Mouse (Mus musculus) testis, adult 2 months (tissue): ENCODE measurements around the gene Gm7945.
"Not testable (repeated sequence)": the region's sequence is repeated elsewhere in the genome, so short reads cannot be mapped to it uniquely, and the experiment has no call there.

Experiments
- CTCF ChIP-seq: fragments of 200-500 bp; IDR thresholded peaks from 2 replicates; pipeline ENCODE4 v1.5.1; 2012; ENCODE audit warnings: low read depth, mild to moderate bottlenecking, inconsistent platforms, low read length, moderate library complexity; ENCODE audit not compliant: control insufficient read depth, insufficient read depth, insufficient replicate concordance
- POLR2A ChIP-seq: fragments of 200-500 bp; IDR thresholded peaks from 2 replicates; pipeline ENCODE4 v1.6.1; 2012; ENCODE audit warnings: low read depth, mild to moderate bottlenecking, inconsistent platforms, low read length, moderate library complexity; ENCODE audit not compliant: control insufficient read depth

DNA sequence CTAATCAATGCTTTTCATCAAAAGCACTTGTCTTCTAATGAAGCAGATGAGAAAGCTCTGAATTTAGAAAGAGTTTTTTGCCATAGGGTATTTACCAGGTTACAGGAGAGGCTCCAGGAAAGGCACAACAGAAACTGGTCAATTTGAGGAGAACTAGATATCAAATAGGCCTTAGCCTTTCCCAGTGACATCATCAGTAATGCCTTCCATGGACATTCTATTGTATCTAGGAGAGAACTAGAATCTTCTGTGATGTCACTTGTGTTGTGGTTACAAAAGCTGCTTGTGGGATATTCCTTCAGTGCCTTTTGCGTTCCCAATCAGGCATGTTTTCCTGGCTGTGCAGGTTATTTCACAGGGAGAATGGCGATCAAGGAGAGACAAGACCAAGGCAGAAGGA, 37.9 kb downstream of the Gm7945 start, which contains the start of gene Gm5798:
- not testable (repeated sequence) for TF ChIP-seq CTCF, POLR2A
